Mouse (Mus musculus) left cerebral cortex, postnatal 10 days (tissue): Measurements from ENCODE around the gene Rpp38. TPM values are rescaled to one million over a fixed set of nuclear protein-coding genes. Genes with fewer than 3 reads are reported as not detected.

ENCODE experiments used
- DNase-seq, 2 experiments: peaks; one replicate each; pipeline ENCODE4 v3.0.0; 2021 to 2022; ENCODE audit warnings: low spot score in 2 of 2, mixed read lengths in 1 of 2; ENCODE audit errors: extremely low spot score in 1 of 2
- intact Hi-C: fragments of 180-260 bp; cut with DNase I; formaldehyde crosslinking; loops from one replicate; pipeline ENCODE4 v1.15.1; 2025
- total RNA-seq, 2 experiments: library from RNA; stranded (reverse); gene quantifications; 2 replicates each; pipeline ENCODE4 v1.2.3; 2021

The Rpp38 gene
- total RNA-seq = 1 to 10 TPM; 7.3 to 8.0 TPM

- intact Hi-C loops = loop anchor here (2.0 kb wide), 1 partner anchor 214 kb away; no protein-coding TSS in a partner anchor
- peak; percentile 97 to 99 for DNase-seq
Measured at GRCm38 (mm10) chr2:3332484-3333242, at the start of gene Rpp38. Rpp38 (minus strand) TSS chr2:3332643.

- intact Hi-C loops = no loop called here
- DNase-seq = no peak
Measured at GRCm38 (mm10) chr2:3365127-3365526, 32.7 kb upstream of the Rpp38 start.

GRCm38 (mm10) chr2:3361067-3361466 lies 28.6 kb upstream of the Rpp38 start:
- DNase-seq = no peak
- intact Hi-C loops = no loop called here

- no peak for DNase-seq
- intact Hi-C loops = no loop called here
Measured at GRCm38 (mm10) chr2:3357887-3358286, 25.4 kb upstream of the Rpp38 start.

GRCm38 (mm10) chr2:3356311-3356710 lies 23.9 kb upstream of the Rpp38 start:
- intact Hi-C loops = no loop called here
- no peak for DNase-seq

- no peak for DNase-seq
- intact Hi-C loops = no loop called here
Measured at GRCm38 (mm10) chr2:3355793-3356192, 23.4 kb upstream of the Rpp38 start.

- no peak for DNase-seq
- intact Hi-C loops = no loop called here
Measured at GRCm38 (mm10) chr2:3353160-3353559, 20.7 kb upstream of the Rpp38 start.

GRCm38 (mm10) chr2:3348919-3349318 lies 16.5 kb upstream of the Rpp38 start:
- intact Hi-C loops = loop anchor here (5.0 to 10.0 kb wide), 2 partner anchors 63 to 446 kb away; no protein-coding TSS in a partner anchor

GRCm38 (mm10) chr2:3348422-3348821 lies 16.0 kb upstream of the Rpp38 start:
- DNase-seq = no peak
- intact Hi-C loops = loop anchor here (5.0 to 10.0 kb wide), 2 partner anchors 64 to 446 kb away; no protein-coding TSS in a partner anchor

More at GRCm38 (mm10) chr2:3348919-3349318, 16.5 kb upstream of the Rpp38 start:
- DNase-seq = no peak

- peak; percentile 72 to 74 for DNase-seq
- intact Hi-C loops = no loop called here
Measured at GRCm38 (mm10) chr2:3335611-3336301, 3.3 kb upstream of the Rpp38 start, which contains the start of gene Acbd7. Acbd7 (plus strand) TSS chr2:3336168.

GRCm38 (mm10) chr2:3333761-3334160 lies 1.3 kb upstream of the Rpp38 start:
- intact Hi-C loops = loop anchor here (2.0 kb wide), 1 partner anchor 215 kb away; no protein-coding TSS in a partner anchor
- no peak for DNase-seq

- DNase-seq = no peak
- intact Hi-C loops = loop anchor here (2.0 kb wide), 1 partner anchor 213 kb away; no protein-coding TSS in a partner anchor
Measured at GRCm38 (mm10) chr2:3332056-3332455, 387 bp downstream of the Rpp38 start.

- no peak for DNase-seq
- intact Hi-C loops = no loop called here
Measured at GRCm38 (mm10) chr2:3331071-3331703, 1.3 kb downstream of the Rpp38 start.

GRCm38 (mm10) chr2:3327351-3327750 lies 5.1 kb downstream of the Rpp38 start:
- intact Hi-C loops = no loop called here
- DNase-seq = peak in 1 of 2 experiments; percentile 57

GRCm38 (mm10) chr2:3326547-3326946 lies 5.9 kb downstream of the Rpp38 start:
- no peak for DNase-seq
- intact Hi-C loops = no loop called here

- no peak for DNase-seq
- intact Hi-C loops = no loop called here
Measured at GRCm38 (mm10) chr2:3324381-3325130, 7.9 kb downstream of the Rpp38 start.

GRCm38 (mm10) chr2:3323132-3323531 lies 9.3 kb downstream of the Rpp38 start:
- intact Hi-C loops = no loop called here
- no peak for DNase-seq

GRCm38 (mm10) chr2:3305426-3306025 lies 26.9 kb downstream of the Rpp38 start:
- no peak for DNase-seq
- intact Hi-C loops = no loop called here
